Mouse (Mus musculus) left cerebral cortex, adult 9 months (tissue): ENCODE measurements at regions not wholly inside any gene's neighbourhood (a gene's known extent, or its start where the extent isn't known, plus 50 kb on each side); places are given as distances from the start of the nearest gene placed in this dataset.
"Not testable (repeated sequence)": the region's sequence is repeated elsewhere in the genome, so short reads cannot be mapped to it uniquely, and the experiment has no call there.

ENCODE experiments used
- DNase-seq, 2 experiments: peaks; one replicate each; pipeline ENCODE4 v3.0.0; 2022; ENCODE audit warnings: low spot score in 2 of 2

- DNase-seq: no peak
These were observed 56.9 kb upstream of the Prdm9 start for GRCm38 (mm10) chr17:15620746-15621694.

- DNase-seq: peak in 1 of 2 experiments; percentile 13
These were observed 58.8 kb upstream of the Prdm9 start for GRCm38 (mm10) chr17:15622913-15623312.

- no peak for DNase-seq
These were observed 66.6 kb upstream of the Prdm9 start for GRCm38 (mm10) chr17:15630792-15631191.

- DNase-seq: no peak
These were observed 67.5 kb upstream of the Prdm9 start for GRCm38 (mm10) chr17:15631626-15632025.

GRCm38 (mm10) chr17:15632090-15632489 is 67.9 kb upstream of the Prdm9 start:
- no peak for DNase-seq

- not testable (repeated sequence) for DNase-seq
These were observed 65.5 kb upstream of the Chd1 start for GRCm38 (mm10) chr17:15639111-15639865.

GRCm38 (mm10) chr17:15640776-15641175 is 64.0 kb upstream of the Chd1 start:
- no peak for DNase-seq

GRCm38 (mm10) chr17:15641764-15642163 is 63.0 kb upstream of the Chd1 start:
- no peak for DNase-seq

- DNase-seq: no peak
These were observed 58.0 kb upstream of the Chd1 start for GRCm38 (mm10) chr17:15646768-15647167.

- DNase-seq: no peak
These were observed 54.6 kb upstream of the Chd1 start for GRCm38 (mm10) chr17:15650089-15650742.

GRCm38 (mm10) chr17:15651869-15652268 is 52.9 kb upstream of the Chd1 start:
- DNase-seq: no peak
